Mouse (Mus musculus): ENCODE measurements around the gene Rasd1. TPM values are rescaled to one million over a fixed set of nuclear protein-coding genes. Genes with fewer than 3 reads are reported as not detected.

The Rasd1 gene
- 1.4 and 2.3 TPM in 2 replicates for polyA plus RNA-seq (2012; rRNA removed)

DNA sequence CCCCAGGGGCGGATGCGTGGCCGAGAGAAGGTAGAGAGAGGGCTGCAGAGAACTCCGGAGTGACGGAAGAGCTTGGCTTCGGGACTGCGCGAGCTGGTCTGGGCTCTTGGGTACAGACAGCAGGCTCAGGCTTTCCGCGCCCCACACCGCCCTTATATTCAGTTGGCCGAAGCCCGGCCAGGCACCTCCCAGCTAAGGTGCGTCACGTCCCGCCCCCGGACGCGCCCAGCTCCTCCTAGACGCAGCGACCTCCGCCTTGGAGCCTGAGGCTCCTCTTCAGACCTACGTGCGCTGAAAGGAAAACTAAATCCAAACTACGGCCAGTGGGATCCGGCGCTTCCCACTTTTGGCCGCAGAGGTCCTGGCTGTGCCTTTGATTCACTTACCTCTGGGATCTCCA, at the start of gene Rasd1:
TSS of gene Rasd1 (minus strand) at position 127 of the 400 bp plus-strand sequence.

GRCm38 (mm10) chr11:59947752-59948400, 16.9 kb downstream of the Rasd1 start, which contains the start of gene Med9:
Med9 (plus strand) TSS chr11:59948206.

Other genes with a start within 250 kb of the Rasd1 start
- gene Pld6, start 177.3 kb downstream of the Rasd1 start, polyA plus RNA-seq (2012; rRNA removed) = 2.6 and 2.9 TPM in 2 replicates
- 18.3 and 21.2 TPM in 2 replicates for gene Flcn, start 154.9 kb downstream of the Rasd1 start, polyA plus RNA-seq (2012; rRNA removed)
- 12.5 and 14.9 TPM in 2 replicates for gene Nt5m, start 125.5 kb downstream of the Rasd1 start, polyA plus RNA-seq (2012; rRNA removed)
- 28.5 and 29.0 TPM in 2 replicates for gene Cops3, start 125.1 kb downstream of the Rasd1 start, polyA plus RNA-seq (2012; rRNA removed)
- 8.0 and 8.4 TPM in 2 replicates for gene Med9, start 16.7 kb downstream of the Rasd1 start, polyA plus RNA-seq (2012; rRNA removed)
- gene Pemt, start 81.5 kb upstream of the Rasd1 start, polyA plus RNA-seq (2012; rRNA removed) = 505 and 586 TPM in 2 replicates
- gene Rai1, start 140.1 kb upstream of the Rasd1 start, polyA plus RNA-seq (2012; rRNA removed) = 4.6 and 5.8 TPM in 2 replicates

Measured in liver, embryonic 18 days (tissue).